Mouse (Mus musculus) adrenal gland, postnatal 14 days (tissue): ENCODE measurements around the gene BC051019. TPM values are rescaled to one million over a fixed set of nuclear protein-coding genes. Genes with fewer than 3 reads are reported as not detected.

Source experiments
- total RNA-seq: library from RNA; stranded (reverse); gene quantifications from 2 replicates; pipeline ENCODE4 v1.2.3, GENCODE M21; 2021

BC051019 gene
- total RNA-seq, 1 experiment from 2014 or later = not detected

Other genes with a start within 250 kb of the BC051019 start
- gene Trim66, start 215.7 kb downstream of the BC051019 start, total RNA-seq = 0.70 and 0.90 TPM in 2 replicates
- 244 and 276 TPM in 2 replicates for gene Rpl27a, start 204.7 kb downstream of the BC051019 start, total RNA-seq
- 44.0 and 49.4 TPM in 2 replicates for gene St5, start 20.2 kb downstream of the BC051019 start, total RNA-seq
- gene Akip1, start 20.2 kb downstream of the BC051019 start, total RNA-seq = 32.2 and 33.6 TPM in 2 replicates
- not detected in 2 replicates for gene Ascl3, start 7.9 kb upstream of the BC051019 start, total RNA-seq
- gene Tmem9b, start 29.0 kb upstream of the BC051019 start, total RNA-seq = 36.6 and 42.0 TPM in 2 replicates
- 0.67 and 1.2 TPM in 2 replicates for gene Nrip3, start 58.2 kb upstream of the BC051019 start, total RNA-seq
- gene Scube2, start 141.8 kb upstream of the BC051019 start, total RNA-seq = 0.64 and 0.78 TPM in 2 replicates
- 128 and 133 TPM in 2 replicates for gene Dennd5a, start 236.6 kb upstream of the BC051019 start, total RNA-seq